Mouse (Mus musculus): ENCODE data around the gene Efcab9. TPM values are rescaled to one million over a fixed set of nuclear protein-coding genes. Genes with fewer than 3 reads are reported as not detected.

Gene Efcab9
- total and polyA plus RNA-seq, 3 experiments, result 0.77 to 1.3 TPM; not detected in 1

- DNase-seq (ENCODE audit: low read depth, low spot score), result peak; percentile 97
- peak overlapping the region; percentile 48 for H3K27ac ChIP-seq (ENCODE audit: control insufficient read depth, low read depth, low read length)
- no peaks in the 10 kb centered on the region for H3K79me2 ChIP-seq (ENCODE audit: control insufficient read depth, insufficient read depth, low read length, poor library complexity)
- H3K27me3 ChIP-seq (ENCODE audit: control insufficient read depth in 1 of 2, insufficient read depth in 2 of 2, low read length in 2 of 2), result no peaks in the 10 kb centered on the region
- H3K9me3 ChIP-seq (replicated peaks; ENCODE audit: insufficient read depth, low read length), result no peaks in the 10 kb centered on the region
- H3K4me1 ChIP-seq (ENCODE audit: control insufficient read depth in 1 of 2, insufficient read depth in 2 of 2, low read length in 2 of 2), result peaks cover 0 to 5% of the 10 kb centered on the region in 2 experiments; a peak in 1 of 4 replicates
- H3K4me3 ChIP-seq (ENCODE audit: control insufficient read depth in 1 of 2, insufficient read depth in 1 of 2, low read depth in 2 of 2, low read length in 2 of 2), result peak overlapping the region; percentile 25 to 32
- TF ChIP-seq MYB (IDR thresholded peaks at IDR 0.05; ENCODE audit: low read depth, low read length), result no peak
- TF ChIP-seq MAX (IDR thresholded peaks at IDR 0.05; ENCODE audit: low read length), result no peak; the same call in 1 of the 2 replicates
- peak; percentile 97 for TF ChIP-seq USF1 (IDR thresholded peaks at IDR 0.05; ENCODE audit: low read depth, low read length)
- 0 out of 2 replicates have a peak, but pooled peaks have one; percentile 16 for TF ChIP-seq TCF12 (IDR thresholded peaks at IDR 0.05; ENCODE audit: low read depth, low read length)
- TF ChIP-seq POLR2A (IDR thresholded peaks at IDR 0.05; ENCODE audit: control insufficient read depth in 1 of 2, insufficient read depth in 1 of 2, low read depth in 1 of 2, low read length in 2 of 2, poor library complexity in 1 of 2), result peak in 1 of 2 experiments; percentile 67; a peak in 2 of 4 replicates
- peak; percentile 77 for TF ChIP-seq HCFC1 (IDR thresholded peaks at IDR 0.05; ENCODE audit: low read depth, low read length)
- peak; percentile 56; the same call in 1 of the 2 replicates for TF ChIP-seq NELFE (IDR thresholded peaks at IDR 0.05; ENCODE audit: low read depth, low read length)
- 0 out of 2 replicates have a peak, but pooled peaks have one; percentile 7 for TF ChIP-seq NRF1 (IDR thresholded peaks at IDR 0.05; ENCODE audit: insufficient read depth, low read depth, low read length, poor library complexity, severe bottlenecking)
- peak; percentile 77 for TF ChIP-seq CHD2 (IDR thresholded peaks at IDR 0.05; ENCODE audit: low read length)
- no peak for TF ChIP-seq ZKSCAN1 (IDR thresholded peaks at IDR 0.05; ENCODE audit: low read depth, low read length)
- 0 out of 2 replicates have a peak, but pooled peaks have one; percentile 41 for TF ChIP-seq KAT2A (conservative IDR thresholded peaks at IDR 0.05; ENCODE audit: low read depth, low read length)
- no peak; the same call in 1 of the 2 replicates for TF ChIP-seq TBP (IDR thresholded peaks at IDR 0.05; ENCODE audit: low read depth, low read length)
- no peak for TF ChIP-seq MAZ (IDR thresholded peaks at IDR 0.05; ENCODE audit: low read depth, low read length)
- peak; percentile 96 for TF ChIP-seq ELF1 (IDR thresholded peaks at IDR 0.05; ENCODE audit: low read depth, low read length)
- peak in 1 of 2 experiments; percentile 77; a peak in 2 of 4 replicates for TF ChIP-seq USF2 (IDR thresholded peaks at IDR 0.05; ENCODE audit: borderline replicate concordance in 1 of 2, insufficient read depth in 1 of 2, low read depth in 1 of 2, low read length in 2 of 2)
- no peak for TF ChIP-seq EP300 (IDR thresholded peaks at IDR 0.05; ENCODE audit: low read depth in 1 of 2, low read length in 2 of 2)
- peaks cover 0 to 2% of the 10 kb centered on the region in 2 experiments; a peak in 1 of 4 replicates for H3K36me3 ChIP-seq (ENCODE audit: control insufficient read depth in 1 of 2, insufficient read depth in 2 of 2, low read length in 2 of 2)
- H3K9ac ChIP-seq (ENCODE audit: control insufficient read depth, low read depth, low read length, poor library complexity, severe bottlenecking), result peak overlapping the region; percentile 54
Measured at GRCm38 (mm10) chr11:32580305-32580947, 48.5 kb upstream of the Efcab9 start.

- Histone ChIP-seq H3K4me1 (ENCODE audit: control insufficient read depth in 1 of 2, insufficient read depth in 2 of 2, low read length in 2 of 2) (peaks cover 0 to 5% of the 10 kb centered on the region in 2 experiments; a peak in 1 of 4 replicates), H3K9ac (ENCODE audit: control insufficient read depth, low read depth, low read length, poor library complexity, severe bottlenecking) (no peak overlapping the region), H3K36me3 (ENCODE audit: control insufficient read depth in 1 of 2, insufficient read depth in 2 of 2, low read length in 2 of 2) (peaks cover 0 to 2% of the 10 kb centered on the region in 2 experiments; a peak in 1 of 4 replicates), H3K4me3 (ENCODE audit: control insufficient read depth in 1 of 2, insufficient read depth in 1 of 2, low read depth in 2 of 2, low read length in 2 of 2) (no peak overlapping the region), H3K79me2 (ENCODE audit: control insufficient read depth, insufficient read depth, low read length, poor library complexity) (no peaks in the 10 kb centered on the region), H3K27ac (ENCODE audit: control insufficient read depth, low read depth, low read length) (no peak overlapping the region), H3K9me3 (replicated peaks; ENCODE audit: insufficient read depth, low read length) (no peaks in the 10 kb centered on the region), H3K27me3 (ENCODE audit: control insufficient read depth in 1 of 2, insufficient read depth in 2 of 2, low read length in 2 of 2) (no peaks in the 10 kb centered on the region)
- no peak for DNase-seq (ENCODE audit: low read depth, low spot score)
- no peak for TF ChIP-seq POLR2AphosphoS5 (IDR thresholded peaks at IDR 0.05; ENCODE audit: borderline replicate concordance, low read depth, low read length)
- TF ChIP-seq CHD1 (IDR thresholded peaks at IDR 0.05; ENCODE audit: low read depth, low read length), result no peak
- no peak for TF ChIP-seq MAFK (IDR thresholded peaks at IDR 0.05; ENCODE audit: borderline replicate concordance, low read depth, low read length)
- no peak for TF ChIP-seq RAD21 (IDR thresholded peaks at IDR 0.05; ENCODE audit: low read depth, low read length)
- TF ChIP-seq MAZ (IDR thresholded peaks at IDR 0.05; ENCODE audit: low read depth, low read length), result no peak
- TF ChIP-seq USF2 (IDR thresholded peaks at IDR 0.05; ENCODE audit: borderline replicate concordance in 1 of 2, insufficient read depth in 1 of 2, low read depth in 1 of 2, low read length in 2 of 2), result no peak
- TF ChIP-seq NELFE (IDR thresholded peaks at IDR 0.05; ENCODE audit: low read depth, low read length), result no peak
- no peak for TF ChIP-seq TAL1 (IDR thresholded peaks at IDR 0.05; ENCODE audit: low read length)
- TF ChIP-seq MYC (IDR thresholded peaks at IDR 0.05; ENCODE audit: low read depth, low read length), result no peak
- no peak for TF ChIP-seq NRF1 (IDR thresholded peaks at IDR 0.05; ENCODE audit: insufficient read depth, low read depth, low read length, poor library complexity, severe bottlenecking)
- TF ChIP-seq CTCF (IDR thresholded peaks at IDR 0.05 in 2 of 3, conservative IDR thresholded peaks at IDR 0.05 in 1 of 3; ENCODE audit: control insufficient read depth in 1 of 3, insufficient read depth in 1 of 3, low read depth in 2 of 3, low read length in 3 of 3, poor library complexity in 1 of 3, severe bottlenecking in 1 of 3), result no peak
- no peak for TF ChIP-seq GATA1 (IDR thresholded peaks at IDR 0.05; ENCODE audit: low read depth, low read length)
- TF ChIP-seq E2F4 (IDR thresholded peaks at IDR 0.05; ENCODE audit: borderline replicate concordance, low read depth, low read length), result no peak
- no peak for TF ChIP-seq UBTF (IDR thresholded peaks at IDR 0.05; ENCODE audit: borderline replicate concordance, insufficient read depth, low read depth, low read length)
- TF ChIP-seq SIN3A (IDR thresholded peaks at IDR 0.05; ENCODE audit: low read length), result no peak
- TF ChIP-seq POLR2AphosphoS2 (IDR thresholded peaks at IDR 0.05; ENCODE audit: low read length), result no peak
Measured at GRCm38 (mm10) chr11:32576760-32577050, 44.8 kb upstream of the Efcab9 start.

Data from MEL (cell line).